Mouse (Mus musculus) spleen, adult 2 months (tissue): ENCODE results near the gene Cmtm8. TPM values are rescaled to one million over a fixed set of nuclear protein-coding genes. Genes with fewer than 3 reads are reported as not detected.

ENCODE experiments used
- DNase-seq, 2 experiments: peaks; one replicate each; pipeline versions ENCODE4 v3.0.0 to v3.0.0-alpha.2; 2012 to 2021; ENCODE audit warnings: low spot score in 2 of 2, low read depth in 1 of 2
- H3K27ac ChIP-seq: fragments of 200-500 bp; 2 replicates; pipeline ENCODE4 v1.5.1; 2012; ENCODE audit warnings: low read length, inconsistent platforms; ENCODE audit not compliant: insufficient read depth
- H3K27me3 ChIP-seq: fragments of 200-500 bp; 2 replicates; pipeline ENCODE4 v1.6.1; 2012; ENCODE audit warnings: mild to moderate bottlenecking, moderate library complexity, low read length, inconsistent platforms; ENCODE audit not compliant: control insufficient read depth, insufficient read depth
- H3K36me3 ChIP-seq: fragments of 200-500 bp; 2 replicates; pipeline ENCODE4 v1.6.1; 2012; ENCODE audit warnings: mild to moderate bottlenecking, low read length, inconsistent platforms; ENCODE audit not compliant: control insufficient read depth, insufficient read depth
- H3K4me1 ChIP-seq: fragments of 200-500 bp; 2 replicates; pipeline ENCODE4 v1.6.1; 2011; ENCODE audit warnings: inconsistent platforms; ENCODE audit not compliant: control insufficient read depth, insufficient read depth, insufficient read length
- H3K4me3 ChIP-seq: fragments of 200-500 bp; 2 replicates; pipeline ENCODE4 v1.5.1; 2011; ENCODE audit warnings: mild to moderate bottlenecking, inconsistent platforms; ENCODE audit not compliant: insufficient read depth, insufficient read length; ENCODE audit errors: extremely low read depth
- CTCF ChIP-seq: fragments of 200-500 bp; IDR thresholded peaks from 2 replicates; pipeline ENCODE4 v1.5.1; 2011; ENCODE audit warnings: mild to moderate bottlenecking, inconsistent platforms; ENCODE audit not compliant: insufficient read depth, insufficient read length, insufficient replicate concordance; ENCODE audit errors: extremely low read depth
- POLR2A ChIP-seq: fragments of 200-500 bp; IDR thresholded peaks from 2 replicates; pipeline ENCODE4 v1.6.1; 2011; ENCODE audit warnings: low read depth, low read length, inconsistent platforms
- WGBS: fragments of 180-500 bp; shearing (Covaris S2); methylation state at CpG from one replicate; pipeline ENCODE4 v1.1.7; 2018; 5-methylcytosine and 5-hydroxymethylcytosine counted together
- polyA plus RNA-seq: library from polyadenylated mRNA; depleted of rRNA; stranded (reverse); fragments of >200 nt; gene quantifications from 2 replicates; pipeline ENCODE4 v1.2.3, GENCODE M21; 2012

The Cmtm8 gene
- polyA plus RNA-seq, 1 experiment = 5.8 TPM

- TF ChIP-seq POLR2A (no peak), CTCF (no peak)
- no peak for DNase-seq
- 91% methylated on average over 7 of the region's 7 CpGs for WGBS
These were observed 19.8 kb downstream of the Cmtm8 start for GRCm38 (mm10) chr9:114824166-114824565.

DNA sequence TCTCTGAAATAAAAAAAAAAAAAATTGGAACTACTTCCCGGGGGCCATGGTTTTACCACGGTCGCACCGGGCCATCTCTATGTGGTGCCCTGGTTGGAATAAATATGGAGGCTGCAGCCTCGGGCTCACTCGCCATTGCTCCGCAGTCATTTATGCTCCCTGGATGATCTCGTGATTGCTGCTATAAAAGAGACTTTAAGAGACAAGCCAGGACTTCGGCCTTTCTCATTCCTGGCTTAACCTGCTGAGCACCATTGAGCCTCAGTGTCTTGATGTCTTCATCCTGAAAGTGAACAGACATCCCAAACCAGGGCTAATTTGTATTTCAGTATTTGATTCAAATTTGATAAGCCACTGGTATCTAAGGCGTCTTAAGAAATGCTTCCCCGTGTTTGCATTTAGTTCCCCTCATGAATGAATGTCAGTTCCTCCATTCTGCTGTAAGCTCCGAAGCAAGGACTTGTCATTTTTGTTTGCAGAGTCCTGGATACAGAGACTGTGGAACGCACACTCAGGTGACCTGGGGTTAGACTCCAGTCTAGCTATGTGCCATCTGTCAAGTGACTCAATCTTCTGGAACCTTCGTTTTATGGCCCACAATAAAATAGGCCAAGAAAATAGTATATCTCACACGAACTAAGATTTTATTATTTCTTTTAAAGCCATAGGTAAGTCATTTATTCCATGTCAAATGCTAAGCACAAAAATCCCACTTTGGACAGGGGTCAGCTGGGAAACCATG, 22.2 kb downstream of the Cmtm8 start:
- no peak for DNase-seq
- Histone ChIP-seq H3K4me3 (no peak overlapping the region), H3K27me3 (no peaks in the 10 kb centered on the region), H3K4me1 (peaks cover 2% of the 10 kb centered on the region; the same call in 1 of the 2 replicates), H3K27ac (no peak overlapping the region), H3K36me3 (no peaks in the 10 kb centered on the region)
- WGBS = 86% methylated on average over 15 of the region's 15 CpGs
- TF ChIP-seq CTCF = no peak
- TF ChIP-seq POLR2A = no peak

More at GRCm38 (mm10) chr9:114824166-114824565, 19.8 kb downstream of the Cmtm8 start:
- H3K36me3 ChIP-seq = no peaks in the 10 kb centered on the region
- no peaks in the 10 kb centered on the region for H3K27me3 ChIP-seq
- no peak overlapping the region for H3K27ac ChIP-seq
- no peaks in the 10 kb centered on the region; the same call in 1 of the 2 replicates for H3K4me1 ChIP-seq
- H3K4me3 ChIP-seq = no peak overlapping the region

DNA sequence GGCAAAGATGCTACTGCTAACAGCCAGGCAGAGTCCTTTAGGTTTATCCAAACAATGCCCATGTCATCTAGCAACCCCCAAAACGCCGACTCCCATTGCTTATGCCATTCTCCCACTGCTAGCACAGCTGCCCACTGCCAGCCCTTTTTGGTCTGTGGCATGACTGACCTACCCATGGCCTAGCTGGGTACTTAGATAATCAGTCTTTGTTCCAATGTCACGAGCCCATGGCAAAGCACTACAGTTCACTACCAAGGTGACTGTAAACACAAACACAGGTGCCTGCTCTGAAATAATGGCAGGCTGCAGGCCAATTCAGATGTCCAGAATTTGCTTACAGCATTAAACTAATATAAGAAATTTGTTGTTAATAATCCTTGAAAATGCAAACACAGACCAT, 25.0 kb downstream of the Cmtm8 start:
- no peak overlapping the region for H3K27ac ChIP-seq

DNA sequence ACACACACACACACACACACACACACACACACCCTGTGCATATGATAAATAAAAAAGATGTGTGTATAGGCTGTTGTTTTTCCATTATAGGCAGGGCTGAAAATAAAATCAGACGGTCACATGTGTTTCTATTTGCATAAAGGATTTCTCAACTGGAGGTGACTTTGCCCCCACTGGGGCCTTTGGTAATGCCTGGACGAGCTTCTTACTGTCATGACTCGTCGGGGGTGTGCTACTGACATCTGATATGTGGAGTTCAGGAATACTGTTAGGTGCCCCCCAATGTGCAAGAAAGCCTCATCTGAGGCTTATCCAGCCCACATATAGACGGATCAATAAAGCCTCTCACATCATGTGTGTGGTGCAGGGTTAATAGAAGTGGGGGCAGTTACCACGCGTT, 26.9 kb downstream of the Cmtm8 start:
- DNase-seq = no peak
- H3K36me3 ChIP-seq = no peaks in the 10 kb centered on the region
- no peak overlapping the region for H3K27ac ChIP-seq
- no peaks in the 10 kb centered on the region for H3K27me3 ChIP-seq
- peaks cover 7% of the 10 kb centered on the region; the same call in 1 of the 2 replicates for H3K4me1 ChIP-seq
- TF ChIP-seq CTCF = no peak
- TF ChIP-seq POLR2A = no peak
- H3K4me3 ChIP-seq = no peak overlapping the region
- WGBS = 63% methylated on average over 7 of the region's 7 CpGs

More for the DNA sequence above, 25.0 kb downstream of the Cmtm8 start:
- no peak overlapping the region for H3K4me3 ChIP-seq
- peaks cover 2% of the 10 kb centered on the region; the same call in 1 of the 2 replicates for H3K4me1 ChIP-seq
- 89% methylated on average over 3 of the region's 3 CpGs for WGBS
- no peaks in the 10 kb centered on the region for H3K27me3 ChIP-seq
- H3K36me3 ChIP-seq = no peaks in the 10 kb centered on the region
- TF ChIP-seq CTCF (no peak), POLR2A (no peak)
- no peak for DNase-seq

DNA sequence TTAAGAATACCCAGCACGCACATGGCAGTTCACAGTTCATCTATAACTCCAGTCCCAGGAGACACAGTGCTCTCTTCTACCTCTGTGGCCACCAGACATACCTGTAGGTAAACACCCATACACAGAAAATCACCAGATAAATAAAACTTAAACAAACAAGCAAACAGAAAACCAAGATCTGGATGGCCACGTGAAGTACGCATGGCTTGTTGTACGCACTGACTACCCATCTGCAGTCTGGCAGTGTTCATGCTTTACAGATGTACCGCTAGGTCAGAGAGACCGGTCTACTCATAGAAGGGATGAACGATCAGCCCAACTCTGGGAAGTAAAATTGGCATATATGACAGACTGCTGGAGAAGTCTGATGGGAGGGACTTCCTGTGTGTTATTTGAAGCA, 27.8 kb downstream of the Cmtm8 start:
- Histone ChIP-seq H3K27me3 (no peaks in the 10 kb centered on the region), H3K4me3 (no peak overlapping the region), H3K36me3 (no peaks in the 10 kb centered on the region), H3K4me1 (peaks cover 10% of the 10 kb centered on the region; the same call in 1 of the 2 replicates), H3K27ac (no peak overlapping the region)
- 92% methylated on average over 7 of the region's 7 CpGs for WGBS
- DNase-seq = no peak
- TF ChIP-seq POLR2A (no peak), CTCF (no peak)

DNA sequence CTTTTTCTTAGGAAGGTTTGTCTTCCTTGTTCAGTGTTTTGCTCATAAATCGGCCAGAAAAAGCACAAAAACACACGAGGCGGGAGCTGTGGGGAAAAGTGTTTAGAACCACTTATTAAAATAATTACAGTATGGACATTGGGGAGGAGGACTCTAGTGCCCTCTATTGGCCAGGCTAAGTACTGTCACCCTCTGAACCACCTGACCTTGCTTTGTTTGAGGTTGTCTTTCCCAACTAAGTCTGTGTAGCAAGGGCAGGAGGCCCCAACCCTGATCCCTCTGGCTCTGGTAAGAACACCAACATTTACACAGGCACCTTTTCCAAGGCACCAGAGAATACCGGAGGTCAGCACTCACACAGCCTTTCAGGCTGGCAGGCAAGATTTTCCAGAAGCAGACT, 28.6 kb downstream of the Cmtm8 start:
- Histone ChIP-seq H3K27me3 (no peaks in the 10 kb centered on the region), H3K4me3 (no peak overlapping the region), H3K27ac (no peak overlapping the region), H3K36me3 (no peaks in the 10 kb centered on the region), H3K4me1 (peaks cover 14% of the 10 kb centered on the region; the same call in 1 of the 2 replicates)
- TF ChIP-seq CTCF (peak; percentile 69; the same call in 1 of the 2 replicates), POLR2A (no peak)
- DNase-seq = peak; percentile 44 to 49
- 31% methylated on average over 4 of the region's 4 CpGs for WGBS

DNA sequence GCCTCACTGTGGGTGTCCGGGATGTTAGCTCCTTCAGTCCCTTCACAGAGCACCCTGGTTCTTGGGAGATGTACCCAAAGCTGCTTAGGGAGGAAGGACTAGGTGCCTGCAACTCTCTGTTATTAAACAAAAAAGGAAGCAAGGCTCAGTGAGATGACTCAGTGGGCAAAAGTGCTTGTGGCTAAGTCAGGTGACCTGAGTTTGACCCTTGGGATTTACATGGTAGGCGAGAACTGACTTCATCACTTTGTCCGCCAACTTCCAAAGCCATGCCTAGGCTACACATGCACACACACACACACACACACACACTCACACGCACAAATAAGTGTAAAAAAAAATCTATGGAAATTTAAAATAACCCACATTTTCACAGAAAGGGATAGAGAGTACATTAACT, 32.0 kb downstream of the Cmtm8 start:
- Histone ChIP-seq H3K36me3 (no peaks in the 10 kb centered on the region), H3K4me1 (peaks cover 13% of the 10 kb centered on the region; the same call in 1 of the 2 replicates), H3K27ac (no peak overlapping the region), H3K4me3 (no peak overlapping the region), H3K27me3 (no peaks in the 10 kb centered on the region)
- peak; percentile 39 to 46 for DNase-seq
- no peak for TF ChIP-seq POLR2A
- no peak for TF ChIP-seq CTCF
- 40% methylated on average over 4 of the region's 4 CpGs for WGBS
